Mouse (Mus musculus) spleen, adult 2 months (tissue): Measurements from ENCODE around the gene Sh3bp1.

ENCODE experiments used
- CTCF ChIP-seq: fragments of 200-500 bp; IDR thresholded peaks from 2 replicates; pipeline ENCODE4 v1.5.1; 2011; ENCODE audit warnings: mild to moderate bottlenecking, inconsistent platforms; ENCODE audit not compliant: insufficient read depth, insufficient read length, insufficient replicate concordance; ENCODE audit errors: extremely low read depth
- POLR2A ChIP-seq: fragments of 200-500 bp; IDR thresholded peaks from 2 replicates; pipeline ENCODE4 v1.6.1; 2011; ENCODE audit warnings: low read depth, low read length, inconsistent platforms

DNA sequence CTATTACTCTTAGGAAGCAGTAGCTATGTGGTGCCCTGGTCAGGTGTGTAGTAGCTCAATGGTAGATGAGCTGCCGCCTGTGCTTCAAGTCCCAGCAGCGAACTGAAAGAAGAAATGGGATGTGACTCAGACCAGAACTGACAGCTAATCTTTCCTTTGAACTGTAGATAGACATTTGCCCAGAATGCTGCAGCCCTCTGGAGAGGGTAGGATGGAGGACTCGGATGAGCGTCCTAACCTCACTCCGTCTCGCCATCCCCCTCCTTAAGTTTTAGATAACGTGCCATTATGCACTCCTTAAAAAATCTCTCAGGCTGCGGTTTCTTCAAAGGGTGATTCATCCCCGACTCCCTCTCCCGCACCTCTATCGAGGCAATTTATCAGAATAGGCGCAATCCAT is 20.3 kb downstream of the Sh3bp1 start:
- TF ChIP-seq POLR2A (no peak), CTCF (no peak)
